Mouse (Mus musculus) heart, adult 2 months (tissue): ENCODE data around the gene Nr0b2.

Source experiments
- CTCF ChIP-seq: fragments of 200-600 bp; IDR thresholded peaks from 2 replicates; pipeline ENCODE4 v1.8.1; 2022; ENCODE audit warnings: antibody characterized with exemption, mild to moderate bottlenecking, moderate library complexity
- EP300 ChIP-seq: fragments of 200-500 bp; IDR thresholded peaks from 2 replicates; pipeline ENCODE4 v1.6.1; 2011; ENCODE audit warnings: low read depth, low read length, control low read depth; ENCODE audit not compliant: insufficient read depth
- POLR2A ChIP-seq: fragments of 200-500 bp; IDR thresholded peaks from 2 replicates; pipeline ENCODE4 v1.6.1; 2011; ENCODE audit warnings: mild to moderate bottlenecking, low read depth, low read length, control low read depth; ENCODE audit not compliant: insufficient read depth

- no peak for TF ChIP-seq CTCF
- no peak for TF ChIP-seq POLR2A
- TF ChIP-seq EP300 = no peak
Observed at GRCm38 (mm10) chr4:133605330-133605729, 52.2 kb downstream of the Nr0b2 start.
